Mouse (Mus musculus): Measurements from ENCODE around the gene Dgcr8. TPM values are rescaled to one million over a fixed set of nuclear protein-coding genes. Genes with fewer than 3 reads are reported as not detected.

Dgcr8 gene
- polyA plus RNA-seq, 1 experiment from 2014 or later = 20.3 TPM

- H3K36me3 ChIP-seq (ENCODE audit: control insufficient read depth, insufficient read depth) = peaks cover 14% of the 10 kb centered on the region
- H3K27ac ChIP-seq (ENCODE audit: low read length) = peak overlapping the region; percentile 99
- no peaks in the 10 kb centered on the region for H3K27me3 ChIP-seq (ENCODE audit: control insufficient read depth, insufficient read depth, low read length)
- WGBS = 82% methylated on average over 4 of the region's 4 CpGs
- peaks cover 59% of the 10 kb centered on the region for H3K4me1 ChIP-seq (ENCODE audit: control insufficient read depth, insufficient read depth, low read length)
- H3K4me2 ChIP-seq (ENCODE audit: low read depth, low read length) = no peak overlapping the region
- H3K9me3 ChIP-seq (replicated peaks; ENCODE audit: control insufficient read depth, low read length) = no peaks in the 10 kb centered on the region
- no peak overlapping the region for H3K4me3 ChIP-seq (ENCODE audit: low read length)
- no peak for ATAC-seq (replicated peaks; ENCODE audit: extremely low read depth, insufficient read depth, low FRiP score)
- H3K9ac ChIP-seq (ENCODE audit: low read length) = peak overlapping the region; percentile 46; the same call in 1 of the 2 replicates
Measured at GRCm38 (mm10) chr16:18231451-18231850, 57.6 kb downstream of the Dgcr8 start.

GRCm38 (mm10) chr16:18231047-18231446 lies 58.0 kb downstream of the Dgcr8 start:
- Histone ChIP-seq H3K27ac (ENCODE audit: low read length) (peak overlapping the region; percentile 99), H3K9ac (ENCODE audit: low read length) (peak overlapping the region; percentile 46), H3K36me3 (ENCODE audit: control insufficient read depth, insufficient read depth) (peaks cover 18% of the 10 kb centered on the region), H3K4me3 (ENCODE audit: low read length) (no peak overlapping the region), H3K27me3 (ENCODE audit: control insufficient read depth, insufficient read depth, low read length) (no peaks in the 10 kb centered on the region), H3K9me3 (replicated peaks; ENCODE audit: control insufficient read depth, low read length) (no peaks in the 10 kb centered on the region), H3K4me1 (ENCODE audit: control insufficient read depth, insufficient read depth, low read length) (peaks cover 55% of the 10 kb centered on the region), H3K4me2 (ENCODE audit: low read depth, low read length) (peak overlapping the region; percentile 70)
- no peak for ATAC-seq (replicated peaks; ENCODE audit: extremely low read depth, insufficient read depth, low FRiP score)
- WGBS = 72% methylated on average over 3 of the region's 3 CpGs

GRCm38 (mm10) chr16:18230617-18231016 lies 58.4 kb downstream of the Dgcr8 start:
- H3K4me1 ChIP-seq (ENCODE audit: control insufficient read depth, insufficient read depth, low read length) = peaks cover 50% of the 10 kb centered on the region
- no peak overlapping the region for H3K4me3 ChIP-seq (ENCODE audit: low read length)
- ATAC-seq (replicated peaks; ENCODE audit: extremely low read depth, insufficient read depth, low FRiP score) = 0 out of 2 replicates have a peak, but pooled peaks have one; percentile 0
- no peaks in the 10 kb centered on the region for H3K9me3 ChIP-seq (replicated peaks; ENCODE audit: control insufficient read depth, low read length)
- H3K9ac ChIP-seq (ENCODE audit: low read length) = peak overlapping the region; percentile 46
- H3K4me2 ChIP-seq (ENCODE audit: low read depth, low read length) = peak overlapping the region; percentile 70
- WGBS = 62% methylated on average over 6 of the region's 6 CpGs
- H3K27ac ChIP-seq (ENCODE audit: low read length) = peak overlapping the region; percentile 99
- H3K36me3 ChIP-seq (ENCODE audit: control insufficient read depth, insufficient read depth) = peaks cover 22% of the 10 kb centered on the region
- H3K27me3 ChIP-seq (ENCODE audit: control insufficient read depth, insufficient read depth, low read length) = no peaks in the 10 kb centered on the region

GRCm38 (mm10) chr16:18229622-18230021 lies 59.4 kb downstream of the Dgcr8 start:
- Histone ChIP-seq H3K9me3 (replicated peaks; ENCODE audit: control insufficient read depth, low read length) (no peaks in the 10 kb centered on the region), H3K4me1 (ENCODE audit: control insufficient read depth, insufficient read depth, low read length) (peaks cover 50% of the 10 kb centered on the region), H3K9ac (ENCODE audit: low read length) (peak overlapping the region; percentile 66), H3K4me3 (ENCODE audit: low read length) (peak overlapping the region; percentile 40), H3K36me3 (ENCODE audit: control insufficient read depth, insufficient read depth) (peaks cover 31% of the 10 kb centered on the region), H3K27me3 (ENCODE audit: control insufficient read depth, insufficient read depth, low read length) (no peaks in the 10 kb centered on the region), H3K27ac (ENCODE audit: low read length) (peak overlapping the region; percentile 99), H3K4me2 (ENCODE audit: low read depth, low read length) (peak overlapping the region; percentile 70)
- WGBS = 17% methylated on average over 11 of the region's 11 CpGs
- peak; percentile 72 for ATAC-seq (replicated peaks; ENCODE audit: extremely low read depth, insufficient read depth, low FRiP score)

- Histone ChIP-seq H3K36me3 (ENCODE audit: control insufficient read depth, insufficient read depth) (peaks cover 39% of the 10 kb centered on the region), H3K4me2 (ENCODE audit: low read depth, low read length) (peak overlapping the region; percentile 70), H3K9me3 (replicated peaks; ENCODE audit: control insufficient read depth, low read length) (no peaks in the 10 kb centered on the region), H3K27me3 (ENCODE audit: control insufficient read depth, insufficient read depth, low read length) (no peaks in the 10 kb centered on the region), H3K9ac (ENCODE audit: low read length) (peak overlapping the region; percentile 55), H3K4me1 (ENCODE audit: control insufficient read depth, insufficient read depth, low read length) (peaks cover 47% of the 10 kb centered on the region), H3K4me3 (ENCODE audit: low read length) (peak overlapping the region; percentile 40; the same call in 1 of the 2 replicates), H3K27ac (ENCODE audit: low read length) (peak overlapping the region; percentile 99)
- no peak for ATAC-seq (replicated peaks; ENCODE audit: extremely low read depth, insufficient read depth, low FRiP score)
- 78% methylated on average over 4 of the region's 4 CpGs for WGBS
Measured at GRCm38 (mm10) chr16:18228856-18229255, 60.2 kb downstream of the Dgcr8 start.

GRCm38 (mm10) chr16:18227897-18228422 lies 61.1 kb downstream of the Dgcr8 start:
- H3K9ac ChIP-seq (ENCODE audit: low read length) = no peak overlapping the region
- 89% methylated on average over 20 of the region's 20 CpGs for WGBS
- no peak overlapping the region for H3K27ac ChIP-seq (ENCODE audit: low read length)
- peaks cover 47% of the 10 kb centered on the region for H3K36me3 ChIP-seq (ENCODE audit: control insufficient read depth, insufficient read depth)
- H3K27me3 ChIP-seq (ENCODE audit: control insufficient read depth, insufficient read depth, low read length) = no peaks in the 10 kb centered on the region
- H3K9me3 ChIP-seq (replicated peaks; ENCODE audit: control insufficient read depth, low read length) = no peaks in the 10 kb centered on the region
- no peak overlapping the region for H3K4me2 ChIP-seq (ENCODE audit: low read depth, low read length)
- H3K4me1 ChIP-seq (ENCODE audit: control insufficient read depth, insufficient read depth, low read length) = peaks cover 38% of the 10 kb centered on the region
- no peak overlapping the region for H3K4me3 ChIP-seq (ENCODE audit: low read length)
- ATAC-seq (replicated peaks; ENCODE audit: extremely low read depth, insufficient read depth, low FRiP score) = no peak

- H3K27me3 ChIP-seq (ENCODE audit: control insufficient read depth, insufficient read depth, low read length) = no peaks in the 10 kb centered on the region
- no peak for ATAC-seq (replicated peaks; ENCODE audit: extremely low read depth, insufficient read depth, low FRiP score)
- H3K36me3 ChIP-seq (ENCODE audit: control insufficient read depth, insufficient read depth) = peaks cover 49% of the 10 kb centered on the region
- no peak overlapping the region for H3K9ac ChIP-seq (ENCODE audit: low read length)
- whole genome bisulfite sequencing = 94% methylated on average over 13 of the region's 13 CpGs
- no peak overlapping the region for H3K4me3 ChIP-seq (ENCODE audit: low read length)
- H3K4me1 ChIP-seq (ENCODE audit: control insufficient read depth, insufficient read depth, low read length) = peaks cover 38% of the 10 kb centered on the region
- H3K9me3 ChIP-seq (replicated peaks; ENCODE audit: control insufficient read depth, low read length) = no peaks in the 10 kb centered on the region
- H3K27ac ChIP-seq (ENCODE audit: low read length) = no peak overlapping the region
- no peak overlapping the region for H3K4me2 ChIP-seq (ENCODE audit: low read depth, low read length)
Measured at GRCm38 (mm10) chr16:18227187-18227586, 61.9 kb downstream of the Dgcr8 start.

- peaks cover 15% of the 10 kb centered on the region for H3K4me1 ChIP-seq (ENCODE audit: control insufficient read depth, insufficient read depth, low read length)
- H3K36me3 ChIP-seq (ENCODE audit: control insufficient read depth, insufficient read depth) = peaks cover 36% of the 10 kb centered on the region
- no peak for ATAC-seq (replicated peaks; ENCODE audit: extremely low read depth, insufficient read depth, low FRiP score)
- H3K9ac ChIP-seq (ENCODE audit: low read length) = no peak overlapping the region
- no peaks in the 10 kb centered on the region for H3K9me3 ChIP-seq (replicated peaks; ENCODE audit: control insufficient read depth, low read length)
- no peaks in the 10 kb centered on the region for H3K27me3 ChIP-seq (ENCODE audit: control insufficient read depth, insufficient read depth, low read length)
- H3K4me2 ChIP-seq (ENCODE audit: low read depth, low read length) = no peak overlapping the region
- WGBS = 87% methylated on average over 11 of the region's 11 CpGs
- H3K4me3 ChIP-seq (ENCODE audit: low read length) = no peak overlapping the region
- H3K27ac ChIP-seq (ENCODE audit: low read length) = no peak overlapping the region
Measured at GRCm38 (mm10) chr16:18222188-18222587, 66.9 kb downstream of the Dgcr8 start.

- Histone ChIP-seq H3K36me3 (ENCODE audit: control insufficient read depth, insufficient read depth) (peaks cover 35% of the 10 kb centered on the region), H3K4me2 (ENCODE audit: low read depth, low read length) (no peak overlapping the region), H3K4me3 (ENCODE audit: low read length) (no peak overlapping the region), H3K9ac (ENCODE audit: low read length) (no peak overlapping the region), H3K9me3 (replicated peaks; ENCODE audit: control insufficient read depth, low read length) (no peaks in the 10 kb centered on the region), H3K27me3 (ENCODE audit: control insufficient read depth, insufficient read depth, low read length) (no peaks in the 10 kb centered on the region), H3K27ac (ENCODE audit: low read length) (no peak overlapping the region), H3K4me1 (ENCODE audit: control insufficient read depth, insufficient read depth, low read length) (peaks cover 15% of the 10 kb centered on the region)
- no peak for ATAC-seq (replicated peaks; ENCODE audit: extremely low read depth, insufficient read depth, low FRiP score)
- WGBS = 80% methylated on average over 11 of the region's 11 CpGs
Measured at GRCm38 (mm10) chr16:18221543-18221898, 67.5 kb downstream of the Dgcr8 start.

Data from heart, embryonic 16.5 days (tissue).